Mouse (Mus musculus): ENCODE results near the gene Csnk1d. TPM values are rescaled to one million over a fixed set of nuclear protein-coding genes. Genes with fewer than 3 reads are reported as not detected.

Gene Csnk1d
- total RNA-seq, 2 experiments from 2014 or later: 126 to 132 TPM

GRCm38 (mm10) chr11:120962050-120962771 lies 28.9 kb downstream of the Csnk1d start:
- no peak overlapping the region for H3K4me3 ChIP-seq
- TF ChIP-seq CTCF (IDR thresholded peaks at IDR 0.05): no peak
- H3K27ac ChIP-seq: no peak overlapping the region
- intact Hi-C loops (cut with DNase I): no loop called here
- no peak for DNase-seq (ENCODE audit: extremely low spot score in 1 of 2, low spot score in 2 of 2)

GRCm38 (mm10) chr11:120961594-120961993 lies 29.5 kb downstream of the Csnk1d start:
- no peak for TF ChIP-seq CTCF (IDR thresholded peaks at IDR 0.05)
- DNase-seq (ENCODE audit: extremely low spot score in 1 of 2, low spot score in 2 of 2): no peak
- intact Hi-C loops (cut with DNase I): no loop called here
- no peak overlapping the region for H3K4me3 ChIP-seq
- H3K27ac ChIP-seq: no peak overlapping the region

- TF ChIP-seq CTCF (IDR thresholded peaks at IDR 0.05): no peak
- no peak for DNase-seq (ENCODE audit: extremely low spot score in 1 of 2, low spot score in 2 of 2)
- Histone ChIP-seq H3K27ac (no peak overlapping the region), H3K4me3 (no peak overlapping the region)
- intact Hi-C loops (cut with DNase I): no loop called here
Observed at GRCm38 (mm10) chr11:120960248-120960647, 30.9 kb downstream of the Csnk1d start.

GRCm38 (mm10) chr11:120959564-120959963 lies 31.6 kb downstream of the Csnk1d start:
- Histone ChIP-seq H3K27ac (no peak overlapping the region), H3K4me3 (no peak overlapping the region)
- intact Hi-C loops (cut with DNase I): no loop called here
- no peak for DNase-seq (ENCODE audit: extremely low spot score in 1 of 2, low spot score in 2 of 2)
- no peak for TF ChIP-seq CTCF (IDR thresholded peaks at IDR 0.05)

- no peak for DNase-seq (ENCODE audit: extremely low spot score in 1 of 2, low spot score in 2 of 2)
- no peak for TF ChIP-seq CTCF (IDR thresholded peaks at IDR 0.05)
- intact Hi-C loops (cut with DNase I): no loop called here
- no peak overlapping the region for H3K4me3 ChIP-seq
- H3K27ac ChIP-seq: no peak overlapping the region
Observed at GRCm38 (mm10) chr11:120959066-120959465, 32.1 kb downstream of the Csnk1d start.

GRCm38 (mm10) chr11:120957731-120958257 lies 33.3 kb downstream of the Csnk1d start:
- intact Hi-C loops (cut with DNase I): no loop called here
- H3K27ac ChIP-seq: no peak overlapping the region
- no peak overlapping the region for H3K4me3 ChIP-seq
- no peak for TF ChIP-seq CTCF (IDR thresholded peaks at IDR 0.05)
- DNase-seq (ENCODE audit: extremely low spot score in 1 of 2, low spot score in 2 of 2): no peak

- intact Hi-C loops (cut with DNase I): no loop called here
- no peak for TF ChIP-seq CTCF (IDR thresholded peaks at IDR 0.05)
- no peak overlapping the region for H3K4me3 ChIP-seq
- DNase-seq (ENCODE audit: extremely low spot score in 1 of 2, low spot score in 2 of 2): no peak
- no peak overlapping the region for H3K27ac ChIP-seq
Observed at GRCm38 (mm10) chr11:120957052-120957451, 34.1 kb downstream of the Csnk1d start.

- no peak overlapping the region for H3K27ac ChIP-seq
- no peak for DNase-seq (ENCODE audit: extremely low spot score in 1 of 2, low spot score in 2 of 2)
- TF ChIP-seq CTCF (IDR thresholded peaks at IDR 0.05): no peak
- intact Hi-C loops (cut with DNase I): no loop called here
- H3K4me3 ChIP-seq: no peak overlapping the region
Observed at GRCm38 (mm10) chr11:120955701-120956100, 35.4 kb downstream of the Csnk1d start.

GRCm38 (mm10) chr11:120954936-120955335 lies 36.2 kb downstream of the Csnk1d start:
- no peak for TF ChIP-seq CTCF (IDR thresholded peaks at IDR 0.05)

GRCm38 (mm10) chr11:120951731-120952730 lies 39.1 kb downstream of the Csnk1d start:
- H3K4me3 ChIP-seq: no peak overlapping the region
- intact Hi-C loops (cut with DNase I): no loop called here
- no peak for TF ChIP-seq CTCF (IDR thresholded peaks at IDR 0.05)
- DNase-seq (ENCODE audit: extremely low spot score in 1 of 2, low spot score in 2 of 2): no peak
- no peak overlapping the region for H3K27ac ChIP-seq

More at GRCm38 (mm10) chr11:120954936-120955335, 36.2 kb downstream of the Csnk1d start:
- intact Hi-C loops (cut with DNase I): no loop called here
- H3K27ac ChIP-seq: no peak overlapping the region
- no peak overlapping the region for H3K4me3 ChIP-seq
- DNase-seq (ENCODE audit: extremely low spot score in 1 of 2, low spot score in 2 of 2): no peak

- no peak for TF ChIP-seq CTCF (IDR thresholded peaks at IDR 0.05)
- no peak for DNase-seq (ENCODE audit: extremely low spot score in 1 of 2, low spot score in 2 of 2)
- intact Hi-C loops (cut with DNase I): no loop called here
- peak overlapping the region; percentile 39 for H3K4me3 ChIP-seq
- no peak overlapping the region for H3K27ac ChIP-seq
Observed at GRCm38 (mm10) chr11:120951237-120951636, 39.9 kb downstream of the Csnk1d start.

Measured in left cerebral cortex, adult 2 months (tissue).